Mouse (Mus musculus) stomach, embryonic 15.5 days (tissue): Measurements from ENCODE around the gene Car10. TPM values are rescaled to one million over a fixed set of nuclear protein-coding genes. Genes with fewer than 3 reads are reported as not detected.

Source experiments
- ATAC-seq: fragments of 200-750 bp; cut with Nextera tagmentation; 2 replicates; pipeline ENCODE4 v1.8.0; 2017; ENCODE audit warnings: low read depth, moderate number of reproducible peaks, moderate TSS enrichment; ENCODE audit not compliant: insufficient read depth, low FRiP score
- H3K27ac ChIP-seq: fragments of 300-500 bp; sonication (generic); 2 replicates; pipeline ENCODE4 v1.5.1; 2015; ENCODE audit warnings: mild to moderate bottlenecking, inconsistent platforms
- H3K27me3 ChIP-seq: fragments of 300-500 bp; sonication (generic); replicated peaks from 2 replicates; pipeline ENCODE4 v1.6.1; 2015; ENCODE audit warnings: inconsistent platforms
- H3K36me3 ChIP-seq: fragments of 300-500 bp; sonication (generic); 2 replicates; pipeline ENCODE4 v1.6.1; 2015; ENCODE audit warnings: inconsistent platforms
- H3K4me1 ChIP-seq: fragments of 300-500 bp; sonication (generic); 2 replicates; pipeline ENCODE4 v1.6.1; 2015; ENCODE audit warnings: inconsistent platforms
- H3K4me2 ChIP-seq: fragments of 300-500 bp; sonication (generic); 2 replicates; pipeline ENCODE4 v1.6.1; 2015; ENCODE audit warnings: mild to moderate bottlenecking, inconsistent platforms
- H3K4me3 ChIP-seq: fragments of 300-500 bp; sonication (generic); replicated peaks from 2 replicates; pipeline ENCODE4 v1.5.1; 2015; ENCODE audit warnings: inconsistent platforms
- H3K9ac ChIP-seq: fragments of 300-500 bp; sonication (generic); 2 replicates; pipeline ENCODE4 v1.6.1; 2015; ENCODE audit warnings: inconsistent platforms
- H3K9me3 ChIP-seq: fragments of 300-500 bp; sonication (generic); 2 replicates; pipeline ENCODE4 v1.6.1; 2016; ENCODE audit warnings: inconsistent platforms
- WGBS: fragments of 180-500 bp; shearing (Covaris S2); methylation state at CpG from one replicate; pipeline ENCODE4 v1.1.7; 2015; 5-methylcytosine and 5-hydroxymethylcytosine counted together
- polyA plus RNA-seq: library from polyadenylated mRNA; unstranded; fragments of >200 nt; fragmentation: Nextera tagmentation; extraction: Ambion mirVana; gene quantifications from 2 replicates; pipeline ENCODE4 v1.2.1, GENCODE M21; 2015

The Car10 gene
- polyA plus RNA-seq, 1 experiment from 2014 or later, result 0.40 TPM

DNA sequence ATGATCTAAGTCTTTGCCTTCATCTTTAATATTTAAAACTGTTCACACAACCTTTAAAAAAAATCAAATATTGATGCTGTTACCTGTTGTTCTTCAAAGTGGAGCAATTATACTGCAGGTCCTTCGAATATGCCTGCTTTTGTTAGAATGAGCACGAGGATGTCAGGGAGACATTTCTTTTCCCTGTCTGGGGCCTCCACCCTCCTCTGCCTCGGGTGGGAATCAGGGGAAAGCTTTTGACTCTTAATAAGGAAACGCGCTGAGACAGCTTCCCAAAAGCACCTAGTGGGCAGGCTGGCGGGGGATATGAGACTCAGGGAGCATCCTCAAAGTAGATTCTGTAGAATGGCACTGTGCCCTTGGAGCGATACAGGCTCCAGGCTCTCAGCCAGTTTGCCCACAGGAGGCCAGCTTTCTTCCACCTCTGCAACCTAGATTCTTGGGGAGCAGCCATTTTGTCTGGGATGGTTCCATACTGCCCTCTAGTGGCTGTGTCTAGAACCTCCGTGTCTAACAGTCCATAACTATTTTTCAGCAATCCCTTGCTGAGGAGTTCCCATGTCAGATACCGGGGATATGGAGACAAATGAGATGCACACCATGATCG is 373.8 kb downstream of the Car10 start:
- WGBS, result 46% methylated on average over 10 of the region's 10 CpGs
- H3K9me3 ChIP-seq, result no peaks in the 10 kb centered on the region
- H3K9ac ChIP-seq, result no peak overlapping the region
- no peak overlapping the region for H3K4me3 ChIP-seq
- ATAC-seq, result no peak
- H3K36me3 ChIP-seq, result no peaks in the 10 kb centered on the region
- no peak overlapping the region for H3K27ac ChIP-seq
- 0 out of 2 replicates have a peak overlapping the region, but pooled peaks have one; percentile 23 for H3K4me2 ChIP-seq
- no peaks in the 10 kb centered on the region for H3K27me3 ChIP-seq
- H3K4me1 ChIP-seq, result no peaks in the 10 kb centered on the region

DNA sequence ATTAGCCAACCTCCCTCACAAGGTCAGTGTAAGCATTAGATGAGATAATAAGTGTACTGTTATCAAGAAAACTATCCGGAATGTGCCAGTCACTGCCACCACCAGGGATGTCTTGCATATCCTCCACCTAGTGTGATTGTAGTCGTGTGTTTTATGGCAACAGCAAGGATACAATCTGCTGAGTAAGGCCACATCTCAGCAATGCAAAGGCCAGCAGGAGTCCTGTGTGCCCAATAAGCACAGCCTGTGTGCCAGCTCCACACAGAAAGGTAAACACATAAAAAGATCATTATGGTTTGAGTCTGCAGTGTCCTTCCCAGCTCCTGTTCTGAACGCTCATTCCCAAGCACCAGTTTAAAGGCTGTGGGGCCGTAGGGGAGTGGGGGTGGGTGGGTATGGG is 386.8 kb downstream of the Car10 start:
- no peak for ATAC-seq
- H3K4me2 ChIP-seq, result no peak overlapping the region
- no peaks in the 10 kb centered on the region for H3K9me3 ChIP-seq
- no peak overlapping the region for H3K27ac ChIP-seq
- no peaks in the 10 kb centered on the region for H3K4me1 ChIP-seq
- no peak overlapping the region for H3K4me3 ChIP-seq
- H3K36me3 ChIP-seq, result no peaks in the 10 kb centered on the region
- 71% methylated on average over 4 of the region's 4 CpGs for WGBS
- H3K9ac ChIP-seq, result no peak overlapping the region
- no peaks in the 10 kb centered on the region for H3K27me3 ChIP-seq

DNA sequence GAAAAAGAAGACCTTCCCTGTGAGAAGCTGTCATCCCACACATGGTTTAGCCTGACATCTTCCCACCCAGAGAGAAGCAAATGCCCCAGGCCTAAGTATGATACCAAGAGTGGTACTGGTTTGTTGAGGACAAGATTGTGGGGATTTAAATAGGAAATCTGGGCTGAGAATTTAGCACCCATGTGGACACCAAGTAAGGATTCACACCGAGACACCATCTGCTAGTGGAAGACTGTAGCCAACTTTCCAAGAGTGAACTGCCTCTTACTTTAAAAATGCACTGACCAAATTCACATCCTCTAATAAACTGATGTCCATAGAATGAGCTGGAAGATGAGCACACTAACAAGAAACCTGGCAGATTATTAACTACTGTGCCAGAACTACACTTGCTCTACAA is 389.2 kb downstream of the Car10 start:
- no peaks in the 10 kb centered on the region for H3K27me3 ChIP-seq
- H3K27ac ChIP-seq, result no peak overlapping the region
- no peak overlapping the region for H3K4me2 ChIP-seq
- no peak overlapping the region for H3K4me3 ChIP-seq
- no peaks in the 10 kb centered on the region for H3K9me3 ChIP-seq
- 89% methylated on average over 1 of the region's 1 CpGs for WGBS
- no peak for ATAC-seq
- no peak overlapping the region for H3K9ac ChIP-seq
- no peaks in the 10 kb centered on the region for H3K36me3 ChIP-seq
- H3K4me1 ChIP-seq, result no peaks in the 10 kb centered on the region

DNA sequence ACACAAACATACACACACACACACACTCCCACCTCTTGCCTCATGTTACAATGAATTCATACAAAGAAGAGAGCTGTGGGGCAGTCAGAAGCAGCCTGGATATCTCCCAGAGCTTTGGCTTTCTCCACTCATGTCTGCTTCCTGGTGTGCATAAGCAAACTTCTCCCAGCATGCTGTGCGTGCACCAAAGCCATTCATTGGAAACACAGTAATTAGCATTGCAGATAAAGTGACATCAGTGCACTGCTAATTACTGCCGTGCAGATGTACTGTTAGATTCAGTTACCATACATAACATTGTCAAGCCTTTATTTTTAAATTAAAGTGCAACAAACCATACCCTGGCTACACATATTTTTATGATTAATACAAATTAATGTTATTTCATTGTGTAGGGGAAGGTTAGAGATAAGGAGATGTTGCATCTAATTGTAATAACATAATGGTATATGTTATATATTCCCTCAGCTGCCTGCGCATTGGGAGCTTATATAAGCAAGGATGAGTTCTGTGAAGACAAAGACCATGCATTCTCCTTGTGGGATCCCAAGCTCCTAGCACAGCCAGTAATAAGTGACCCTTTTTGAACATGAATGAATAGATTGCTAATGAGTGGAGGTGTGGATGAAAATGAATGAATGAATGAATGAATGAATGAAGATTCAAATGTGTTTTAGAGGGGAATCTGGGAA is 390.2 kb downstream of the Car10 start:
- Histone ChIP-seq H3K27ac (no peak overlapping the region), H3K4me1 (no peaks in the 10 kb centered on the region), H3K9ac (no peak overlapping the region), H3K4me2 (no peak overlapping the region), H3K27me3 (no peaks in the 10 kb centered on the region), H3K4me3 (no peak overlapping the region), H3K36me3 (no peaks in the 10 kb centered on the region), H3K9me3 (no peaks in the 10 kb centered on the region)
- 86% methylated on average over 3 of the region's 3 CpGs for WGBS
- no peak for ATAC-seq

DNA sequence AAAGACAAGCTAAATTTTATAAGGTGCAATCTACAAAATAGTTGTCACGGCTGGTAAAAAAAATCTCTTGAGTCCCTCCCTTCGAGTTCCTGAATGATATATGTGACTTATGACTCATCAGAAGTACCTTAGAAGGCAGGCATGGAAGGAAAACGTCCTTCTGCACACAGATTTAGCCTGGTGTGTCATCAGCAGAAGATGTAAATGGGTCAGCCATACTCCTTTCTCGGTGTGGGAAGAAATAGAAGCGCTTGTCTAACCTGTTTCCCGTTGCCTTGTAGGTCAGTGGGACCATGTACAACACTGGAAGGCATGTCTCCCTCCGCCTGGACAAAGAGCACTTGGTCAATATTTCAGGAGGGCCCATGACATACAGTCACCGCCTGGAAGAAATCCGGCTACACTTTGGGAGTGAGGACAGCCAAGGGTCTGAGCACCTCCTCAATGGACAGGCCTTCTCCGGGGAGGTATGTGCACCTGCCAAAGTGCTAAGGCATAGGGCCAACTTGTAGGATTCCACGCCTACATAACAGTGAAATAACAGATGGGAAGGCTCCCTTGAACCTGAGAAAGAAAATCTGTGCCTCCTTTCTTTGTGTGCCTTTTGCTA is 392.5 kb downstream of the Car10 start:
- H3K9ac ChIP-seq, result no peak overlapping the region
- no peak for ATAC-seq
- WGBS, result 74% methylated on average over 11 of the region's 11 CpGs

DNA sequence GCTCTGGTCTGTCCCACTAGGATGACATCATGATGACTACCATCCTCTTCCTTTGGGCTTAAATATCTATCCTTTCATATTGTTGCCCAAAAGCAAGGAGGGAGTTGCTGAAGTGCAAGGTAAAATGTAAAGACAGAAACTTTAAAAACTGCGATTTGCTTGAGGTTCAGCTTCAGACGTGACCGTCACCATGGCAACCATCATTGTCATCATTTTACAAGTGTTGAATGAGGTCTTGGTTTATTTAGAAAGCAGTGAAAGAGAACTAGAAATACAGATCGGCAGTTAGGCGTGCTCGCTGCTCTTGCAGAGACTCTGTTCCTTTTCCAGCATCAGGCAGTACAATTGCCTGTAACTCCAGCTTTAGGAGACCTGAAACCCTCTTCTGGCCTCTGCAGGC is 400.1 kb downstream of the Car10 start:
- no peaks in the 10 kb centered on the region for H3K9me3 ChIP-seq
- WGBS, result 76% methylated on average over 6 of the region's 6 CpGs
- no peak overlapping the region for H3K9ac ChIP-seq
- no peak overlapping the region for H3K4me3 ChIP-seq
- no peak overlapping the region for H3K27ac ChIP-seq
- ATAC-seq, result no peak
- no peaks in the 10 kb centered on the region for H3K4me1 ChIP-seq
- no peak overlapping the region for H3K4me2 ChIP-seq
- H3K27me3 ChIP-seq, result no peaks in the 10 kb centered on the region
- no peaks in the 10 kb centered on the region for H3K36me3 ChIP-seq

More for the DNA sequence above, 392.5 kb downstream of the Car10 start:
- no peaks in the 10 kb centered on the region for H3K4me1 ChIP-seq
- H3K4me2 ChIP-seq, result no peak overlapping the region
- no peaks in the 10 kb centered on the region for H3K36me3 ChIP-seq
- H3K9me3 ChIP-seq, result no peaks in the 10 kb centered on the region
- H3K27me3 ChIP-seq, result no peaks in the 10 kb centered on the region
- no peak overlapping the region for H3K27ac ChIP-seq
- no peak overlapping the region for H3K4me3 ChIP-seq

DNA sequence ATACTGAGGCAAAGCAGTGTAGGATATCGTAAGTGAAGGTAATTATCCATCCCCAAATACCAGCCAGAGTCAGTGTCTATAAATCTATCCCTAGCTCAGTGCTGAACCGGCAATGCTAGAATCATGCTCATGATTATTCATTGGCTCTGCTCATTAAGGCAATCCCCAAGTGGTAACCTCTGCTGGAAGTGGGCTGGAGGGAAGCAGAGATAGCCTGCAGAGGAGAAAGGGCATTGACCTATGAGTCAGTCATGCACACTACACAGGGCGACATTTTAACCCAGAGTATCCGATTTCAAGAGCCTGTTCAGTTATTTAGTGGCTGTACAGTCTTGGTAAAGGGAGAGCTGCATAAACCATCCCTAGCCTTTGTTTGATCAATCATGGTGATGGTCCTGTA is 402.6 kb downstream of the Car10 start:
- Histone ChIP-seq H3K9ac (no peak overlapping the region), H3K36me3 (no peaks in the 10 kb centered on the region), H3K27me3 (no peaks in the 10 kb centered on the region), H3K9me3 (no peaks in the 10 kb centered on the region), H3K4me2 (no peak overlapping the region), H3K4me3 (no peak overlapping the region), H3K4me1 (no peaks in the 10 kb centered on the region), H3K27ac (no peak overlapping the region)
- no peak; the same call in 1 of the 2 replicates for ATAC-seq
- 23% methylated on average over 4 of the region's 4 CpGs for WGBS

DNA sequence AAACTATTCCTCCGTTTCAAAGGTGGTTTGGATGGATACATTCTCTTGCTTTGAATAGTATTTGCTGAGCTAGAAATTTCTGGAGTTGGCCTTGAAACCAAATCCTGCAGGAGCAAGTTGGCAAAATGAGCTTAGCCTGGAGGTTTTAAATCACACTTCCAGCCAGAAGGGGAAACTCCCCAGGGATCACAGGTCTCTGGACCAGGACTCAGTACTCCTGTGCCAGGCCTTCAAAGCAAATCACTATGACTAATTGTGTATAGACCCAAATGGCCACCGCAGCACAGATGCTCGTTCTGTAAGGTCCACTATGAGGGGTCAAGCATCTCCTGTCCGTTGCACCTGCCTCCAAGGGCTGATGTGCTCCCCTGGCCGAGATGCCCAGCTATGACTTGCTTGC is 403.8 kb downstream of the Car10 start:
- Histone ChIP-seq H3K4me2 (no peak overlapping the region), H3K36me3 (no peaks in the 10 kb centered on the region), H3K4me1 (no peaks in the 10 kb centered on the region), H3K9me3 (no peaks in the 10 kb centered on the region), H3K9ac (no peak overlapping the region), H3K27ac (no peak overlapping the region), H3K4me3 (no peak overlapping the region), H3K27me3 (no peaks in the 10 kb centered on the region)
- WGBS, result 70% methylated on average over 5 of the region's 5 CpGs
- ATAC-seq, result no peak

DNA sequence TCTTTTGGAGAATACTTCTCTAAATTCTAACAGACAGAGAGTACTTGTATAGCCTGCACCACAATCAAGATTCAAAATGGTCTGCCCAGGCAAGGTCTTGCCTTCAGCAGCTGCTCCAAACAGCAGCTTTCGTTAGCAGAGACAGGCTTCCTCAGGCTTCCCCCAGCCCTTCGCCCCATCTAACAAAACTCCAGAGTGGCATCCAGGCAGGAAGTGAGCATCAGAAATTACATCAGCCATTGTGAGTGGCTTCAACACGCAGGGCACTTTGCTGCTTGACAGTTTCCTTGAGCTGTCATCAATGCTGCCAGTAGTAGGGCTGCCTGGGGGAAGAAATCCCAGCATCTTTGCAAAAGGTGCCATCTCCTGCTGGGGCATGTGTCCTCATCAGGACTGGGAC is 405.0 kb downstream of the Car10 start:
- Histone ChIP-seq H3K27me3 (no peaks in the 10 kb centered on the region), H3K9me3 (no peaks in the 10 kb centered on the region), H3K4me3 (no peak overlapping the region), H3K9ac (no peak overlapping the region), H3K4me2 (no peak overlapping the region), H3K27ac (no peak overlapping the region), H3K4me1 (no peaks in the 10 kb centered on the region), H3K36me3 (no peaks in the 10 kb centered on the region)
- no peak for ATAC-seq
- 59% methylated on average over 3 of the region's 3 CpGs for WGBS

DNA sequence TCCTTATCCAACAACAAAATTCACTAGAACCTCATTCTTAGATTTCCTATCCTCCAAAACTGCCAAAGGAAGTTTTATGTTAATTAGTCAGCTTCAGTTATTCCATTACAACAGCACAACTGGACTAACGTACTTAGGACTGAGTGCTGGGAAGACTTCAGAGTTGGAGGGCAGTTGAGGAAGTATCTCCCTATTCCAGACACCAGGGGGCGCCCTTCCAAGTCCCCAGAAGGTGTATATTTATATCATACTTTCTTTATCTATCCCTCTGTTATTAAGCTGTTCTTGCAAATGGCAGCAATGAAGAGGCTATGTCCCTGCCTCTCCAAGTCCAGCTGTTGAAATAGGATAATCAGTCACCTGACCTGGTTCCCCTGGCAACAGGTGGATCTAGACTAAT is 405.6 kb downstream of the Car10 start:
- ATAC-seq, result no peak
- Histone ChIP-seq H3K9me3 (no peaks in the 10 kb centered on the region), H3K27ac (no peak overlapping the region), H3K36me3 (no peaks in the 10 kb centered on the region), H3K4me2 (no peak overlapping the region), H3K4me3 (no peak overlapping the region), H3K27me3 (no peaks in the 10 kb centered on the region), H3K9ac (no peak overlapping the region), H3K4me1 (no peaks in the 10 kb centered on the region)
- 39% methylated on average over 2 of the region's 2 CpGs for WGBS

DNA sequence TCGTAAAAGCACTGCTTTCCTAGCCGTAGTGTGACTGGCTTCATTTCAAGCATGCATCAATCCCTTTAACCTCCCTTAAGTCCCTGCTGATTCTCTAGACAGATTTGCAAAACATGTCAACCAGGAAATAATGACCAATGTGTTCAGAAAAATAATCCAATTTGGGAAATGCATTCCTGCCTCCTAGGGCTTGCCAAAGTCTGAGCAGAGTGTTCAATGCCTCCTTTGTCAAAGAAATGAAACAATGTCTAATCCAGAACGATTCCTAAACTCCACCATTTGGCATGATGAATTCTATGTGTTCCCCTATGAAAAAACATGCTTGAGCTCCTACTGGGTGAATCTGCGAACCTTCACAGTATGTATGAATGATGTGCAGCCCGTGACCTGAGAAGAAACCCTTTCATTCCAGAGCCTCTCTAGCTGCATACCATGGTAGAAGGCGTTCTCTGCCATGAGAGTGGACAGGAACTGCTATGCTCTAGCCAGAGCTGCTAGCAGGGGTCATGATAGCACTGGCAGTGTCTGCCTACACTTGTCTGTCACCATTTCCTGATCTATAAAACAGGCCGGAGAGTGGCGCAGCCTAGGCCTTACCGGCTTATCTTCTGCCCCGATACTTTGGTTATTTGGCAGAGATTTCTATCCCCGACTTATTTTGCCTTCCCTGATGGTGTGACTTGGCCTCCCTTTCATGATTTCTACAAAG is 411.9 kb downstream of the Car10 start:
- Histone ChIP-seq H3K9ac (no peak overlapping the region), H3K9me3 (no peaks in the 10 kb centered on the region), H3K4me1 (no peaks in the 10 kb centered on the region), H3K27ac (no peak overlapping the region), H3K4me3 (no peak overlapping the region), H3K27me3 (no peaks in the 10 kb centered on the region), H3K4me2 (no peak overlapping the region), H3K36me3 (no peaks in the 10 kb centered on the region)
- 61% methylated on average over 11 of the region's 11 CpGs for WGBS
- no peak for ATAC-seq

DNA sequence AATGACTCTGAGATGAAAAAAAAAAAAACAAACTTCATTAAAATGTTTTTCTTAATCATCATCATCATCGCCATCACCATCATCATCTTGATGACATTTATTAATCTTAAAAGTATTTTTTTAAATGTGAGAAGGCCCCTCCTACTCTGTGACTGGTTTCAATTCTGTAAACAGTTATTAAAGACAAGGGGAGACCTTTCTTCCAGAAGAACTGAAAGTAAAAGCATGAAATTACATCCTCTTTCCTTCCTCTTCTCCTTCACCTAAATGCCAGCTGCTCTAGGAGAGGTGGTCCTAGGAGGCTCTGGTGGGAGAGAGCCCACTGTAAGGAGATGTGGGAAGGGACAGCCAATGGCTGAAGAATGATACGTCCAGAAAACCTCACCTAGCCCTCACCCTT is 415.0 kb downstream of the Car10 start:
- no peaks in the 10 kb centered on the region for H3K4me1 ChIP-seq
- no peaks in the 10 kb centered on the region for H3K36me3 ChIP-seq
- no peak overlapping the region for H3K4me2 ChIP-seq
- no peak overlapping the region for H3K4me3 ChIP-seq
- H3K9me3 ChIP-seq, result no peaks in the 10 kb centered on the region
- H3K27me3 ChIP-seq, result no peaks in the 10 kb centered on the region
- H3K27ac ChIP-seq, result no peak overlapping the region
- H3K9ac ChIP-seq, result no peak overlapping the region
- no peak for ATAC-seq
- WGBS, result 80% methylated on average over 2 of the region's 2 CpGs
